Mouse (Mus musculus) ES-Bruce4 (cell line): ENCODE results near the gene Ulk4. TPM values are rescaled to one million over a fixed set of nuclear protein-coding genes. Genes with fewer than 3 reads are reported as not detected.
A peak's percentile ranks its signal among the peaks of the same experiment; 100 is the strongest.

Source experiments
- H3K27ac ChIP-seq: 2 replicates; pipeline ENCODE4 v1.5.1; 2012; ENCODE audit warnings: low read length, inconsistent platforms; ENCODE audit not compliant: insufficient read depth
- H3K27me3 ChIP-seq: 2 replicates; pipeline ENCODE4 v1.6.1; 2012; ENCODE audit warnings: mild to moderate bottlenecking, low read length, inconsistent platforms; ENCODE audit not compliant: control insufficient read depth, poor library complexity, insufficient read depth, severe bottlenecking
- H3K36me3 ChIP-seq: 2 replicates; pipeline ENCODE4 v1.6.1; 2012; ENCODE audit warnings: inconsistent platforms, mild to moderate bottlenecking, low read length, moderate library complexity; ENCODE audit not compliant: control insufficient read depth, poor library complexity, insufficient read depth, severe bottlenecking
- H3K4me1 ChIP-seq: one replicate; pipeline ENCODE4 v1.8.1; 2011; ENCODE audit warnings: low read length; ENCODE audit not compliant: control insufficient read depth, insufficient read depth
- H3K4me3 ChIP-seq: 2 replicates; pipeline ENCODE4 v1.5.1; 2011; ENCODE audit warnings: low read depth, mild to moderate bottlenecking, low read length
- H3K9ac ChIP-seq: 2 replicates; pipeline ENCODE4 v1.6.1; 2012; ENCODE audit warnings: low read depth, mild to moderate bottlenecking, inconsistent platforms; ENCODE audit not compliant: poor library complexity, severe bottlenecking
- H3K9me3 ChIP-seq: replicated peaks from 2 replicates; pipeline ENCODE4 v1.6.1; 2012; ENCODE audit warnings: mild to moderate bottlenecking, low read length, inconsistent platforms; ENCODE audit not compliant: control insufficient read depth, poor library complexity, insufficient read depth, severe bottlenecking
- CTCF ChIP-seq: IDR thresholded peaks from one replicate; pipeline ENCODE4 v1.8.1; 2011; ENCODE audit warnings: low read depth, low read length
- EP300 ChIP-seq: IDR thresholded peaks from 2 replicates; pipeline ENCODE4 v1.6.1; 2011; ENCODE audit warnings: low read depth, low read length; ENCODE audit not compliant: insufficient read depth
- POLR2A ChIP-seq: IDR thresholded peaks from one replicate; pipeline ENCODE4 v1.8.1; 2011; ENCODE audit warnings: low read length; ENCODE audit not compliant: insufficient read depth
- polyA plus RNA-seq: library from polyadenylated mRNA; stranded (reverse); fragments of >200 nt; gene quantifications from 2 replicates; pipeline ENCODE4 v1.2.4, GENCODE M21; 2011; ENCODE audit warnings: low read depth; ENCODE audit not compliant: missing spikeins, insufficient read depth, insufficient read length

Ulk4 gene
- polyA plus RNA-seq, 1 experiment, result 3.3 TPM

- Histone ChIP-seq H3K4me3 (peak overlapping the region; percentile 53), H3K9me3 (no peaks in the 10 kb centered on the region), H3K4me1 (peaks cover 7% of the 10 kb centered on the region), H3K9ac (no peak overlapping the region), H3K27ac (peak overlapping the region; percentile 27), H3K27me3 (no peaks in the 10 kb centered on the region), H3K36me3 (no peaks in the 10 kb centered on the region)
- TF ChIP-seq EP300 (peak; percentile 93), POLR2A (no peak), CTCF (peak; percentile 12)
These were observed 24.3 kb upstream of the Ulk4 start for GRCm38 (mm10) chr9:121301041-121301920.

- Histone ChIP-seq H3K27me3 (no peaks in the 10 kb centered on the region), H3K9ac (no peak overlapping the region), H3K4me3 (peak overlapping the region; percentile 22), H3K9me3 (no peaks in the 10 kb centered on the region), H3K36me3 (no peaks in the 10 kb centered on the region), H3K4me1 (peaks cover 7% of the 10 kb centered on the region), H3K27ac (no peak overlapping the region)
- no peak for TF ChIP-seq CTCF
- no peak for TF ChIP-seq POLR2A
- no peak for TF ChIP-seq EP300
These were observed 23.1 kb upstream of the Ulk4 start for GRCm38 (mm10) chr9:121299976-121300570.

GRCm38 (mm10) chr9:121299223-121299755 is 22.3 kb upstream of the Ulk4 start:
- no peaks in the 10 kb centered on the region for H3K36me3 ChIP-seq
- H3K9me3 ChIP-seq, result no peaks in the 10 kb centered on the region
- TF ChIP-seq POLR2A, result no peak
- TF ChIP-seq EP300, result peak; percentile 76; the same call in 1 of the 2 replicates
- no peak for TF ChIP-seq CTCF
- H3K27me3 ChIP-seq, result no peaks in the 10 kb centered on the region
- H3K27ac ChIP-seq, result no peak overlapping the region
- peaks cover 7% of the 10 kb centered on the region for H3K4me1 ChIP-seq
- H3K9ac ChIP-seq, result no peak overlapping the region
- no peak overlapping the region for H3K4me3 ChIP-seq

GRCm38 (mm10) chr9:121298411-121299091 is 21.6 kb upstream of the Ulk4 start:
- Histone ChIP-seq H3K27ac (no peak overlapping the region), H3K9ac (peak overlapping the region; percentile 90), H3K9me3 (no peaks in the 10 kb centered on the region), H3K36me3 (no peaks in the 10 kb centered on the region), H3K4me3 (peak overlapping the region; percentile 45), H3K27me3 (no peaks in the 10 kb centered on the region), H3K4me1 (peaks cover 5% of the 10 kb centered on the region)
- no peak for TF ChIP-seq POLR2A
- no peak for TF ChIP-seq CTCF
- TF ChIP-seq EP300, result no peak

- no peak for TF ChIP-seq CTCF
- TF ChIP-seq POLR2A, result no peak
- no peak for TF ChIP-seq EP300
- H3K27ac ChIP-seq, result no peak overlapping the region
- peaks cover 3% of the 10 kb centered on the region for H3K4me1 ChIP-seq
- no peaks in the 10 kb centered on the region for H3K27me3 ChIP-seq
- H3K9me3 ChIP-seq, result no peaks in the 10 kb centered on the region
- no peaks in the 10 kb centered on the region for H3K36me3 ChIP-seq
- peak overlapping the region; percentile 90 for H3K9ac ChIP-seq
- peak overlapping the region; percentile 67 for H3K4me3 ChIP-seq
These were observed 21.0 kb upstream of the Ulk4 start for GRCm38 (mm10) chr9:121298065-121298398.
